Mouse (Mus musculus) frontal cortex, postnatal 36 days (tissue): Measurements from ENCODE around the gene Fgf2.

ENCODE experiments used
- DNase-seq, 2 experiments: peaks; one replicate each; pipeline ENCODE4 v3.0.0; 2022; ENCODE audit warnings: low spot score in 2 of 2

Fgf2 gene

GRCm38 (mm10) chr3:37354737-37355136, 6.6 kb downstream of the Fgf2 start:
- DNase-seq, result no peak

GRCm38 (mm10) chr3:37360729-37361128, 12.6 kb downstream of the Fgf2 start:
- no peak for DNase-seq

DNA sequence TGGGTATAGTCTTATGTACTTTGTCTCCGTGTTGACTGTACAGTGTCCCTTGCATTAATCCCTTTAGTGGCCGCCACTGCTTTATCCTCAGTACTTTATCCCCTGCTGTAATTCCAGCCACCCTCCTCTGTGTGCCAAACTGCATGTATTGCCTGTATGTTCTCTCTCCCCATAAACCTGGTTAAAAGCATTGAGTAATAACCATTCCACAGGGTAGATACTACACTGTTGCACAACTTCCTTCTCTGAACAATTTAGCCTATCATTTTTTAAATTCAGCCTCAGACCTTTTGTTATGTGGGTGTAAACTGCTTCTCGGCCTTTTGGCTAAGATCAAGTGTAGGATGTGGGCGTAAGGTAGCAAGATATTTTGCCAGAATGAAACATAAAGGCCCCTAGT, 17.0 kb downstream of the Fgf2 start:
- no peak for DNase-seq

DNA sequence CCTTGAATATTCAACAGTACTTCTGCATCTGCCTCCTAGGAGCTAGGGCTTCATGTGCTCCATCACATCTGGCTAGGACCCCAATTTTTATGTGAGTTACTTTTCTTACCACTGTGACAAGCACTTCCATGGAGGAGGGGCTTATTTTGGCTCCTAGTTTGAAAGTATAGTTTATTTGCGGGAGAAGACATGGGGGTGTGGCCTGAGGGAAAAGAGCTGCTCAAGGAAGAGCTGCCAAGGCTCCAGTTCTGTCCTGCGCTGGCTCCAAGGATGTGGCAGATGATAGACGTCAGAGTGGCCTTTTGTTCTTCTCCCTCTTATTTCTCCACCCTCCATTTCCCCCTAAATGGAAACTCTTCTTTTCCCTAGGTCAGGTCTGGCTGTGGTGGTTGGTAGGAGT, 17.8 kb downstream of the Fgf2 start:
- DNase-seq, result no peak

- no peak for DNase-seq
Observed at GRCm38 (mm10) chr3:37366381-37367053, 18.4 kb downstream of the Fgf2 start.

- no peak for DNase-seq
Observed at GRCm38 (mm10) chr3:37370407-37370806, 22.3 kb downstream of the Fgf2 start.

DNA sequence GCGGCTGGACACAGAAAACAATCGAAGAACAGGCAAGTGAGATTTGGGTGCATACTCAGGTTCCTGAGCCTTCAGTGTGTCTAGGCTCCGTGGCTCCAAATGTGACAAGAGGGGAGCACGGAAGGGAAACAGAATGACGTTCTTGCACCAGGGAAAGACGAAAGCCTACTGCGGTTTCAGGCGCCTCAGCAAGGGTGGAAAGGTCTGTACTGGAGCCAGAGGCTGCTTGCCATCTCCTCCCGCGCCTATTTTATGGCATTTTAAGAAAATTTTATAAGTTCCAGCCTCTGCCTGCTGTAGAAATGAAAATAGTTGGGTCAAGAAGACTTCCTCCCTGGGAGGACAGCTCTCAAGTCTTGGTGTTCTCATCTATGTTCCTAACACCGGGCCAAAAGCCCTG, 25.6 kb downstream of the Fgf2 start:
- DNase-seq, result no peak

DNA sequence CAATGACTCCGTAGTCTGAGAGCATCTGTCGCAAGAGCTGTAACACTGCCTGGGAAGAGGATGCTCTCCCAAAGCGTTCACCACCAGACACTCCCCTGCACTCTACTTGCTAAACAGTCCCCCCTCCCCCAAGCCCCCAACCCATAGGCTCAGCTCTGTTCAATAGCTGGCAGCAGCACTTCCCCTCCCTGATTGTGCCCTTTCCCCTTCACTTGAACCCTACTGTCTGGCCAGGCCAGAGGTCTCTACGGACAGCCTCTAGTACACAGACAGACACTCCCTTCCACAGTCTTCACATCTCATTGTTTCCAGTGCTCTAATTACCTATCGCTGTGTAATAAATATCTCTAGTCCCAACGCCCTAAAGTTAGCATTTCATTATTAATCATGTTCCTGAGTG, 29.8 kb downstream of the Fgf2 start:
- DNase-seq, result no peak

DNA sequence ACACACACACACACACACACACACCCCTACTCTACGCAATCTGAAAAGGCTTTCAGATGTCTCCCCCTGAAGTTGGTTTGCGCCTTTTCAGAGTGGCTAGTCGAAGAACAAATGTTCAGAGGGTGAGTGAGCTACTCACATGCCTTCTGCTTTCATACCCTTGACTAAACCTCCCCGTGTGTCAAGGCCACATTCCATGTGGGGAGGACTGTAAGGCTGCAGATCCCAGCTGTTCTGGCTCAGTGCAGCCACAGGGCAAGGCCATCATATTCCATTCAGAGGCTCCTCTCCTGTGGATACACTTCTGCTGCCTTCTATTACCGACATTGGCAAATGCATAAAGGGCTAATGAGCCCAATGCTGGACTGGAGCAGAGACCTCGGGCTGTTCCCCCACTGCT, 30.3 kb downstream of the Fgf2 start:
- DNase-seq, result no peak

- no peak for DNase-seq
Observed at GRCm38 (mm10) chr3:37379201-37379600, 31.1 kb downstream of the Fgf2 start.

DNA sequence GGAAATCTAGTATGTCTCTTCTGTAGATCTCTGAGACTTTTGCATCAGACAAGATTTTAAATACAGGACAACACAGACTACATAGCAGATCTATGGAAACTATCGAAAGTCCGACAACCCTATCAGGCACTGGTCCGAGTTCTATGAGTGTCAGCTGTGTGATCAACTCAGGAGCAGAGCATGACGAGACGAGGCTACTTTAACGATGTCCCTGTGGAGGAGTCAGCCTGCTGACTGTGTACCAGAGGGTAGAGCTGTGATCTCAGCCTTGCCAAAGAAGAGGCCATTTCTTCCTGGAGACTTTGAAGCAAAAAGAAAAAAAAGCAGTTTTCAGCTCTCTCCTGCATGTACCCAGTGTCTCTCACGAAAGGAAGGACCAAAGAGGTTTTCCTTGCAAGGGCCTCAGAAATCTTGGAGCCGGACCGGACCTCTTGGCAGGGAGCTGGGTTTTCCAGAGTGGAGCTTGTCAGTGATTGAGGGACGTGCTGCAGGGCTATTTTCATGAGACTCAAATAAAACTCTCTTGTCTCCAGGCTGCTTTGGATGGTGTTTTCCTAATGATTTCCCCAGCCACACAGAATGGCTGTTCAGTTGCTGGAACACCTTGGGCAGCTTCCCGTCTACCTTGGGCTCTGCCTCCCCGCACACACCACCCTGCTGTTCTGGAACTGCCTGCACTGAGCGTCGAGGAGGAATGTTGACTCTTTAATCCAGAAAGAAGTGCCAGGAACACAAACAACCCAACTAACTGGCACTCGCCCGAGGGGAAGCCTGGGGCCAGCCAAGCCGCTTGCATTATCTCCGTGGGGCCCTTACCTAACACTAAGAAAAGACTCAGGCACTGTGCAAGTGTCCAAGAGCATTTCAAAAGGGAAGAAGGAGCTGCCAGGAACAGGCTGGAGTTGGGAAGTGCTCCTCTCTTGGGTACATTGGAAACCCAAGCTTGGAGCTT, 32.1 kb downstream of the Fgf2 start:
- peak; percentile 2 to 3 for DNase-seq

GRCm38 (mm10) chr3:37381457-37381856, 33.3 kb downstream of the Fgf2 start:
- no peak for DNase-seq

- no peak for DNase-seq
Observed at GRCm38 (mm10) chr3:37383096-37383765, 35.1 kb downstream of the Fgf2 start.

- no peak for DNase-seq
Observed at GRCm38 (mm10) chr3:37387310-37387709, 39.2 kb downstream of the Fgf2 start.

DNA sequence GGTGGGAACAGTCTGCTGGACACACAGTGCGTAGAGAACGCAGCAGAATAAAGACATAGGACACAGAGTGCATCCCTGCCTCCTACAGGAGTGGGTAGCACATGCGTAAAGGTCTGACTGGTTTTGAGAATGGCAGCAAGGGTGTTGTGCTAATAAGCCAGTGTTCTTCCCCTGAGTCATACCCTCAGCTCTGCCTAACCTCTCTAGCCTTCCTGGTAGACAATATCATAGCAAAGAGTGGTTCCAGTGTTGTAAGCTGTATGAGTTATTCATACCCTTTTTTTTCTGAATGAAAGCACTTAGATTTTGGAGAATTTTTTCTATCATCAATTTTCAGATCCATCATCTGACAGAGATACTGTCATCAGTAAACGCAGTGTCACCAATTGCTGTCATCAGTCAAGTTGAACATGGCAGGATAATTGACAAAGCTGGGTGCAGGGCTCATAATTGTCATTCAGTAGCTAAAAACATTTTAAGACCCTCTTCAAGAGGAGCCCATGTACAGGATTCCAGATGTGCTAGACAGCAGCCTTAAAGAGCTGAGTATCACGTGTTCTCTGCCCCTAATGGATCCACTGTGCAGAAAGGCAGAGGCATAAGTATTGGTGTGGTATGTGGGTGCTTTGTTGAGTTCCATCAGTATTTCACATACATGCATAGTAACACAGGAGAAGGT, 48.9 kb downstream of the Fgf2 start:
- DNase-seq, result no peak

DNA sequence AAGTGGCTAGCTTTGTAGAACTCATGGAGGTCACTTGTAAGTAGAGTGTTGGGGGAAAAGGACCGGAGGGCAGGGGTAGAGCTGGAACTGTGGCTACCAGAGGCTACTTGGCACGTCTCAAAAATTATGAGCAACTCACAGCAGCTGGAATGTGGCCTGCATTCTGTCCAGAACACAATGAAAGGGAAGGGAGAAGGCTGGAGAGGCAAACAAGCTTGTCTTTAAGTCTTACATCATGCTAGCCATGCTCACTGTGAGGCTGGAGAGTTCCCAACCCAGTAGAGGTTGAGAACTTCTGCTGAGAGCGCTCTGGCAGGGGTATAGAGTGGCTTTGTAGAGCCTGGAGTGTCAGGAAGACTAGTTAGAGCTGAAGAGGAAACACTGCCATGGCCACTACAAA, 49.5 kb downstream of the Fgf2 start:
- DNase-seq, result no peak

GRCm38 (mm10) chr3:37398661-37399395, 50.7 kb downstream of the Fgf2 start:
- no peak for DNase-seq

DNA sequence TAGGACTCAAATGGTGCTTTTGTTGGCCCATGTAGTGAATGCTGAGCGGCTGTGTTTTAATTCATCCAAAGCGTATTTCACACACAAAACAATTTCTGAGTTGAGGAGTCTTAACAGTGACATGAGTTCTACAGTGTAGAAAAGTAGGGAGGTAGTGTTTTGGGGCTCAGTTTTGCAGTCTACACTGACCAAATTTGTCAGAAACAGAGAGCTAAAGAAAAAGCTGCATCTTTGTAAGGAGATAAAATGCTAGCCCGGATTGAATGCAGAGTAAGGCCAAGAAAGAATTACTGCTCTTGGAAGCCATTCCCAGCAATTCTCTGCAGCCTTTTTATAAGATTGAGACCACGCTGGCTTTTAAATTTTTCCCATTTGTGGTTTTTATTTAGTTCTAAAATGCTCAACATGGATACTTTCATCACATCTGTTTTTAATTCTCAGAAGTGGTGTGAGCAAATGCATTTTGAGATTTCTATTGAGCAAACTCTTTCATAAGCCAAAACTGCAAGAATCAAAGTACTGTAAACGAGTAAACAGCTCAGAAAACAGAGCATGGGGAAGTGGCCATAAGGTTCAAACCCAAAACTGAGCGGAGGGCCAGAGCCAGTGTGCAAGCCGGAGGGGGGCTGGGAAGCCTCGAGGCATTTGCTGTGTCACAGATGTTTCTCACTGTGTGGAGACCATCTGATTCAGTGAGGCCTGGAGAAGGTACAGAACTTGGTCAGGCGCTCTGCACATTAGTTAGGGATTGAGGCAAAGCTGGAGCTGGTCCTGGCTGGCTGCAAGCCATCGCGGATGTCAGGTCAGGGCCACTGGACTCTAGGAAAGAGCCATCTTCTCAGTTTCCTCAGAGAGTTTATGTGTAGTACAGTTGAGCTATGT, 53.8 kb downstream of the Fgf2 start:
- no peak for DNase-seq

- no peak for DNase-seq
Observed at GRCm38 (mm10) chr3:37407598-37407997, 59.5 kb downstream of the Fgf2 start.

DNA sequence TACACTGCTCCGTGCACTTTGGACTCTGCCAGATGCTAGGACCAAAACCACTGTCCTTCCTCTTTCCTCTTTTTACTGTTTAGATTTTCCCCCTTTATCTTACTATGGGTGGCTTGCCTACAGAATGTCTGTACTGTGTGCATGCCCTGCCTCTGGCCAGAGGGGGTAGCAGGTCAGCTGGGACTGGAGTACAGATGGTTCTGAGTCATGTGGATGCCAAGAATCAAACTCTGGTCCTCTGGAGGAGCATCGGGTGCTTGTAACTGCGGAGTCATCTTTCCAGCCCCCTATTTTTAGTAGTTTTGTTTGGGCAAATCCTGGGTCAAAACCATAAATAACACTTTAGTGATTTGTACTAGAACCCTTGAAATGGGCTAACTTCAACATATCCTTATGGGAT, 65.3 kb downstream of the Fgf2 start:
- no peak for DNase-seq
